Mouse (Mus musculus) spleen, postnatal 14 days (tissue): ENCODE data around the gene Gyg.
"Not testable (repeated sequence)": the region's sequence is repeated elsewhere in the genome, so short reads cannot be mapped to it uniquely, and the experiment has no call there.

Experiments
- DNase-seq, 2 experiments: peaks; one replicate each; pipeline ENCODE4 v3.0.0; 2021 to 2022; ENCODE audit warnings: low spot score in 2 of 2

The Gyg gene

GRCm38 (mm10) chr3:20130456-20131349 is 24.4 kb downstream of the Gyg start:
- DNase-seq: no peak

- no peak for DNase-seq
Observed at GRCm38 (mm10) chr3:20129491-20129890, 25.6 kb downstream of the Gyg start.

DNA sequence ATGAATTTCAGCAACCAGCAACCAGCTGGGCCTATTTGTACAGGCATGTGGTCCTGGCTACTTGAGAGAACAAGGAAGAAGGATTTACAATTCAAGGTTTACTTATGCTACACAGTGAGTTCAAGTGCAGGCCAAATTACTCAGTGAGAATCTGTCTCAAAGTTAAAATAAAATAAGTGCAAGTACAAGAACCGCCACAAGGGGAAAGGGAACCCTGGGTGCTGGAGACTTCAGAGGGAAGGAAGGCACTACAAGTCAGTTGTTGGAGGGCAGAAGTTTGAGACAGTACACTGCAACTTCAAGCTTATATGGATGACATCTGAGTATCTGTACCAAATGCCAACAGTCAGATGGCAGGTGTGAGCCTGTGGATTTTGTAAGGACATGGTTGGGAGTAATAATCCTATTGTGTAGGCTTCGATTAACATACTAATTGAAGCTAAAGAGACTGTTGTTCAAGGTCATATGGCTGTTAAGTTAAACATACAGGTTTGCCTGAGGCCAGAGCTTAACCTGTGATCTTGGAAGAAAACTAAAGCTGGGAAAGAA is 28.0 kb downstream of the Gyg start:
- DNase-seq: no peak

DNA sequence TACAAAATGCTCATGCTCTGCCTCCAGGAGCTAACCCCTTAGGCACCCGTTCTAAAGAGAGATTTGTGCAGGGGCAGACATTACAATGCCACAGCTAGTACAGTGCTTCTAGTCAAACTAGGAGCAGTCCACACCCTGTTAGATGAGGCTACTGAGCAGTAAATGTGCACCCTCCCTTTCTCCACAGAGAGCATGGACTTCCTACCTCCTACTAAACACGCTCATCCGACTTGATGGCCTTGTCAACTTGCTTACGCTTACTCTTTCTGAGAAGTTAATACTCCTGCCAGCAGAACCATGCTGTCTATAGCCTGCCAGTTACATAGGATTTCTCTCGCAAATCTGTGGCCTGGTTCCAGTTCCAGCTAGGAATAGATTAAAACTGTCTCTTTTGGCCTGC is 29.5 kb downstream of the Gyg start:
- no peak for DNase-seq

GRCm38 (mm10) chr3:20121582-20121981 is 33.5 kb downstream of the Gyg start:
- DNase-seq: not testable (repeated sequence)

DNA sequence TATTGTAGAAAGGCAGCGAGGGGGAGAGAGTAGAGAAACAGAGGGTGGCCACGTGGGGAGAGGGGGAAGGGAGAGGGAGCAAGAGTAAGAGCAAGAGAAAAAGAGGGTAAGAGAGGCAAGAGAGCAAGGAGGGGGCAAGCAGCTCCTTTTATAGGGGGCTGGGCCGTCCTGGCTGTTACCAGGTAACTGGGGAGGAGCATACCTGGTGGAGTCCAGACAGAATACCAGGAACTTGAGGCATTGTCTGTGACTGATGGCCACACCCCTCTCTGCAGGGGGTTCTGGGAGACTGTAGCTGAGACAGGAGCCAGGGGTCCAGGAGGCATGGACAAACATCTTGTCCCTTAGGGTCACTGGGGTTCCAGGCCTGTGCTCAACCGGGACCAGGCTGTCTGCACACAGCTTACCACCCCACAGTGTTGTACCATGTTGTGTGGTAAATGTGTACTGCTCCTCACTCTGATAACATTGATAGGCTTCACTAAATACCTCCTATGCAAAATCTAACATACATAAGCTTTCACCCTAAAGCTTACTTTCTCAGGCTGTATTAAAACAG is 35.4 kb downstream of the Gyg start:
- no peak for DNase-seq

DNA sequence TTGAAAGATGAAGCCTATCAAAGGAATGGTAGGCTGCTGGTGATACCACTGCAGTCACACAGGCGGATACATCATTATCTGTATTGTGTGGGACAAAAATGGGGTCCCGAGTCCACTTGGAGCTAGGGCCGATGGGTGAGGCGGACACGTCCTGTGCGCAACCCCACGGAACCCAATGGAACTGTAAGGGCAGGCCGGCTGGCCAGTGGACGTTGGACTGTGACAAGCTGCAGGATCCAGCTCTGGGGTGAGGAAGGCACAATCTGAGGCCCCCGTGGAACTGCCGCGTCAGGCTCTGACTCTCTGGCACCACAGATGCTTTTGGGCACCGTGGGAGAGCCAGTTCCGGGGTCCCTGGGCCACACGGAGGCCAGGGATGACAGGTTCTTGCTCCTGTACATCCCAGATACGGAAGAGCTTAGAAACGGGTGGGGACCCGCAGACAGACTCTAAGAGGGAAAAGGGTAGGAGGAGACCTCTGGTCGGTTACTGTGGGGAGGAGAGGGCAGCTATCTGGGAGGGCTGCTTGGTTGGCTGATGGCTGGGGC is 36.0 kb downstream of the Gyg start:
- no peak for DNase-seq

GRCm38 (mm10) chr3:20111913-20112312 is 43.2 kb downstream of the Gyg start:
- no peak for DNase-seq

GRCm38 (mm10) chr3:20108881-20109280 is 46.2 kb downstream of the Gyg start:
- no peak for DNase-seq

GRCm38 (mm10) chr3:20104776-20105175 is 50.3 kb downstream of the Gyg start:
- DNase-seq: no peak

- DNase-seq: no peak
Observed at GRCm38 (mm10) chr3:20104318-20104717, 50.8 kb downstream of the Gyg start.

DNA sequence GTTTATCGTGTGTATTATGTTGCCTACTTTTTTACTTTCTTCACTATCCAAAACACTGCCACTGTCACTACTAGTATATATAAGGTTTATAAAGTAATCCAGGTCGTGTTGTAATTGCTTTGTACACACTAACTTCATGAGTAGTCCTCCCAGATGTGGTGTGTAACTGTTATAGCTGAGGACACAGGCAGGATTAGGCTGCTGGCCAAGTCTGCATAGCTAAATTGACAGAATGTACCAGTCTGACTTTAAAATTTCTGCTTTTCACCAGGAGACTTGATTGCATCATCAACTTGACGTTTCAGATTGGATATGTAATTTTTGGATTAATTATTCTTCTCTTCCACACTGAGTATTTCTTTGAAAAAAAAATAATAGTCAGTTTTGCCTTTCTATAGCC is 51.3 kb downstream of the Gyg start:
- DNase-seq: no peak

GRCm38 (mm10) chr3:20082161-20082560 is 73.0 kb downstream of the Gyg start:
- DNase-seq: no peak

DNA sequence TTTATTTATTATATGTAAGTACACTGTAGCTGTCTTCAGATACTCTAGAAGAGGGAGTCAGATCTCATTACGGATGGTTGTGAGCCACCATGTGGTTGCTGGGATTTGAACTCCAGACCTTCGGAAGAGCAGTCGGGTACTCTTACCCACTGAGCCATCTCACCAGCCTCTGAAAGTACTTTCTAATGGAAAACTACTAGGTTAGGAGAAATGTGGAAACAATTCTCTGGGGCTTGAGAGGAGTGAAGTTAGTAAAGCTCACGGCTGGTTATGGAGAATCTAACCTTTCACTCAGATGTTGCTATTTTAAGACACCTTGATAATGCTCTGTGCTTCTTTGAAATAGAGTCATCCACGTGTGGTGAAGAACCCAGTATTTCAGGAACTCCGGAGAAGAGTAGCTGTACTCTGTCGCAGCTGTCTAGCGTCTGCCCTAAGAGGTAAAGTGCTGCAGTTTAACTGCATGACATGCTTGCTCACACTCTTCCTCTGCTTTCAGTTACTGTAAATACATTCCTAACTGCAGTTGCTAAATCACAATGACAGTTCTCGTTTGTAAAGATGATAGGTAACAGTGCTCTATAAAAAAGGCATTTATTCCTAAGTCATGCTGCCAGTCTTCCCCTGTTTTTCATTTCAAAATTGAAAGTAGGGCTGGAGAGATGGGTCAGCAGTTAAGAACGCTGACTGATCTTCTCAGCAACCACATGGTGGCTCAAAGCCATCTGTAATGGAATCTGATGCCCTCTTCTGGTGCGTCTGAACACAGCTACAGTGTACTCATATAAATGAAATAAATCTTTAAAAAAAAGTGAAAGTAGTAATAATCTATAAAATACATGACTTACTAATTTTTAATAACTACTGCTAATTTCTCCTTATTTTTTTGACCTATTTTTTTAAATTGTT is 78.7 kb downstream of the Gyg start:
- no peak for DNase-seq
